Mouse (Mus musculus) layer of hippocampus, postnatal 14 days (tissue): Measurements from ENCODE around the gene Enho. TPM values are rescaled to one million over a fixed set of nuclear protein-coding genes. Genes with fewer than 3 reads are reported as not detected.

Source experiments
- DNase-seq, 2 experiments: peaks; one replicate each; pipeline ENCODE4 v3.0.0; 2021 to 2022; ENCODE audit warnings: low spot score in 2 of 2, mixed read lengths in 1 of 2
- total RNA-seq, 2 experiments: library from RNA; stranded (reverse); gene quantifications; 2 replicates each; pipeline ENCODE4 v1.2.3; 2021

The Enho gene
- total RNA-seq, 2 experiments from 2014 or later, result 61.0 to 69.8 TPM

DNA sequence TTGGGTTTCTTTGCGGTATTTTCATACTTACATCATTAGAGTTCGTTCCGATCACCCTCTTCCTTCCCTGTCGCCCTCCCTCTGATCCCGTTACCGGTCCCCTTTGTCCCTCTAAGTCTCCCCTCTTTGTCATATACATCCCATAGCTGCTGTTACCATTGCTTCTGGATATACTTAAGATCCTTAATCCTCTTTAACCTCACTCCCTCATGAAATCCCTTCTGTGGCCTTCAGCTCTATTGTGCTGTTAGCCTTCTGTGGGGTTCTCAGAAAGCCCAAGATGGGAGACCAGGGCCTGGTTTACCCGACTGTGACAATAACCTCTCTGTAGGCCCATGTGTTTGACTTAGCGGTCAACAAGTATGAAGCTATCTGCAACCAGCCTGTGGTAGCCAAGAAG, 5.5 kb downstream of the Enho start:
- DNase-seq, result no peak

DNA sequence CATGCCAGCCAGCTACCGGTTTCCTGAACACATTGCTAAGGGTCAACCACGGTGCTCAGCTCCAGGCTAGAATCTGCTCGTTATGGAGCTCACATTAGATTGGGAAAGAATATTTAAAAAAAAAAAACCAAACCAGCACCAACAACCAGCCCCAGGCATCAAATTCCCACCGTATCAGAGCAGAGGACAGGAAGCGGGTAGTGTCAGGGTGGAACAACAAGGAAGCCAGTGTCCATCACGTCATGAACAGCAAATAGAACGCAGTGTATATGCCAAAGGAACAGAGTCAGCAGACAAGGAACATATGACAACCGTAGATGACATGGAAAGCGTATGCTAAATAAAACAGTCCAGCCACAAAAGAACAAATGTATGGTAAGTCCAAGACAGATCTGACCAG, 7.1 kb downstream of the Enho start:
- DNase-seq, result no peak

DNA sequence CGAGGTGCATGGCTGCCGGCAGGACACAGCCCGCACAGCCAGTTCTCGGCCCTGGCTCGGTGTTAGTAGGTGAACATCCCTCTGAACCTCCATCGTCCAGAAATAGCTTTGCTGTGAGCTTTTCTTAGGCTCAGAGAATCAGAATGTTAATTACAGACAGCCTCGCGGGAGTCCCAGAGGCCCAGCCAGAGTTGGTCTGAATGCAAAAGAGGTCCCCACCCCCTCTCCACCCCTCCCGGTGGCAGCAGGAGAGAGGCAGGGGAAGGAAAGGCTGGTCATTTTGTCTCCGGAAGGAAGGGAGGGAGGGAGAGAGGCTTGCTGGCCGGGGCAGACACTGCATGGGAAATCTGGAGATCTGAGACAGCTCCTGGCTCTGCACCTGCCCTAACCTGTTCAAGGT, 8.7 kb downstream of the Enho start:
- DNase-seq, result peak in 1 of 2 experiments; percentile 62

DNA sequence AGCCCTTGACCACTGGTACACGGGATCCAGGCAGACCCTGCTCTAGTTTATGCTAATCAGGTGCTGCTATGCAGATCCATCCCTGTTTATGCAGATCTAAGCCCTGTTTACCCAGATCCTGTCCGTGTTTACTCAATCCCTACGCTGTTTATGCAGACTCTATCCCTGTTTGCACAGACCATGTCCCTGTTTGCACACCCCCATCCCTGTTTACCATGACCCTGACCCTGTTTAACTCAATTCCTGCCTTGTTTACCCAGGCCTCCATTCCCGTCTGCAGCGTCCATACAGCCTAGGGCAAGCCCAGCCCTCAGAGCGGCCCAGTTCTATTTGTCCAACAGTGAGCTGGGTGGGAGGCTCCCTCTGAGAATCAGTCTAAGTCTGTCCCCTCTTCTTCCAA, 9.9 kb downstream of the Enho start:
- DNase-seq, result no peak

DNA sequence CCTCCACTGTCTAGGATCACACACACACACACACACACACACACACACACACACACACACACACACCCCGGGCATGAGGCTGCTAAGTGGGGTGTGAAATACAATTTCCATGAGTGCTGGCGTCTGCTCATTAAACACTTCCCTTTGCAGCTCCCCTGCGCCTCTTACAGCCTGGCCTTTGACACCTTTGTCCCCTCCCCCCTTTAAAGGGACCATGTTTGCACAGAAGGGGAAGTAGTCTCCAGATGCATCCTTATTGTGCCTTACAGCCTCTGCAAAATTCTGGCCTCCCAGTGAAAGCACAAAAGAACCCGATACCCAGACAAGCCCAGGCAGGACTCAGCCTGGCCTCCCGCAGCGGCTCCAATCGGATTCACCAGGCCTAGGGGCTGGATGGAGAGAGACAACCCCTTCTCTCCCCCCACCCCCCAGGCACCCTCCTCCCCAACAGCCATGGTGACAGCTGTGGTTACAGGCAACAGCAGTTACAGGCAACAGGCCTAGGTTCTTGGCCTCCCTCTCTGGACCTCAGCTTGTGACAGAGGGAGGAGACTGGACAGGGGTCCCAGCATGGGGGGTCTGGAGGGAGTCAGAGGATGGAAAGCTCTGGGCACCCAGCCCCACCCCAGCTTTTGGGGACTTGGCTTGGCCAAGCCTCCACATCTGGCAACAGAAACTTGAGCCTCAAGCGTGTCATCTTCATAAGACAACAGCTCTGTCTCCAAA, 11.8 kb downstream of the Enho start:
- no peak for DNase-seq

DNA sequence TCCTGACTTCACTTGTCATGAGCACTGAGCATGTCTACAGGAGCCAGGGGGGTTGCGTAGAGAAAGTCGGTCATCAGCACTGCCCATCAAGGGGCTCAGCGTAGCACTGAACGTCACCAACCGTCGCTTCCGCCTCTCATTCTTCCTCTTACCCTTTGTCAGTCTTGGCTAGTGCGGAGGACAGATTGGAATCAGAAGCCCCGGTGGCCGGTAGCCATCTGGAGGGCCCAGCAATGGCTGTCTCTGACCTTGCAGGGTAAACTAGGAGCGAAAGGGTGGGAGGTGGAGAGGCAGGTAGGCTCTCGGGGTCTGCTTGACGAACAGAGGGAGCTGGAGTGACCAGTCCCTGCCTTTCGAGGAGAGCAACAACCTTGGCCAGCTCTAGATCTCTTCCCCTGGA, 18.1 kb downstream of the Enho start:
- DNase-seq, result no peak

DNA sequence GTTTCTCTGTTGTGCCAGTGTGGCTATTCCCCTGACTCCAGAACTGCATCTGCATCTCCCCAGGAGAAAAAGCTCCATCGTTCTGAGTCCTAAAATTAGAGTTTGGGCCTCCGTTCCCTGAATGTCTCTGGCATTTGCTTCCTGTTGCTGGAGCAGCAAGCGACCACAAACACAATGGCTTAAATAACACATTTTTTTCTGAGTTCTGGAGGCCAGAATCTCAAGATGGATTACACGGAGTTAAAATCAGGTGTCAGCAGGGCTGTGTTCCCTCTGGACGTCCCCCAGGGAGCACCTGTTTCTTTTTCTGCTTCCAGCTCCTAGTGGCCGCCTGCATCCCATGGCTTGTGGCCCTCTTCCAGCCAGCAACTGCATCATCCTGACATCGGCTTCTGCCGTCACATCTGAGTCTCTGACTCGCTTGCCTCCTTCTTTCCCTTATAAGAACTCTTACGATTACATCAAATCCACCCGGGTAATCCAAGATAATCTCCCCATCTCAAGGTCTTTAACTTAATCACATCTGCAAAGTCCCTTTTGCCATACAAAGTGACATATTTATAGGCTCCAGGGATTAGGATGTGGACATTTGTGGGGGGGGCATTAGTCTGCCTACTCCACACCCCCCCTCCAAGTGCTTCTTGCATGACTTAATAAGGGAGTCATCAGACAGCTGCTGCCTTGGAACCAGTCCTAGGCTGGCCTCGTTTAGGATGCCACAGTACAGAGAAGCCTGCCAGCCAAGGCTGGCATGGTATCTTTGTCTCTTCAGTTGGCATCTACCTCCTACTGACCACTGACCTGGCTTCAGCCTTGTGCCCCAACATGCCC, 21.0 kb downstream of the Enho start:
- DNase-seq, result peak in 1 of 2 experiments; percentile 61

DNA sequence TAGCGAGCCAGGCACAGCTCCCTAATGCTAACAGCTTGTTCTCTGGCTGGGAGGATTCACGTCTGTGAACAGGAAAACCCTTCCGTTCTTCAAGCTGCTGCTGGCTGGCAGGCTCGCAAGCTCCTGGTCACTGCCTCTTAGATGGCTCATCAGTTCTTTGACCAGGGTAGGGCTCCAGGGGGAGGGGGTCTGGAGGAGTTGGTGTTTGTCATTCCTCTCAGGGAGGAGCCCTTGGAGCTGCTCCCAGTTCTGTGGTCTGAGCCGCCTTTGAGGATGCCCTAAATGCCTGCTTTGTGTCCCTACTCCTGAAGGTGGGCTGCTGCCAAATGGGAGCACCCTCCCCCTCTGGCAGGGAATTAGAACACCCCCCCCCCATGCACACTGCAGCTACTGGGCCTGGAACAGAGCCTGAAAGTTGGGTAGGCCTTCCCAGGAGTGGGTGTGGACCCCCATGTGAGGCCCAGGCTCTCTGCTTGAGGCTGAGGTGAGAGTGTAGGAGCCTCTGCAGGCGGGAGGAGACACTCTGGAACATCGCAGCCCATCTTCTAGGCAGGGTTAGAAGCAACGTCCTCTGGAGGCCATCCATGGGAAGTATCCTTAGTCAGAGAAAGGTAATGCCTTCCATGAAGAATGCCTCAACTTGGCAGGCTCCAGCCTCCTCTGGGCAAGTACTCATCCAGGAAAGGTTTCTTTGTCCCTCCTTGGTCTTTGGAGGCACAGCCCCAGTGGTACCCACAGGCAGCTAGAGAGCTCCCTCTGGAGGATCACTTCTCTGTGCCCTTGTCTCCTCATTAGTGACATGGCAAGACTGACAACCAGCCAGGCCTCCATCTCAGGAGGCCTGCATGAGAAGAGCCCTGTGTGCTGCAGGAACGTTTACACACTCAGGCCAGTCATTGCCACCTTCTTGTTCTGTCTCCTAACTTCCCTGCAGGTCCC, 24.2 kb downstream of the Enho start:
- peak; percentile 82 to 91 for DNase-seq

DNA sequence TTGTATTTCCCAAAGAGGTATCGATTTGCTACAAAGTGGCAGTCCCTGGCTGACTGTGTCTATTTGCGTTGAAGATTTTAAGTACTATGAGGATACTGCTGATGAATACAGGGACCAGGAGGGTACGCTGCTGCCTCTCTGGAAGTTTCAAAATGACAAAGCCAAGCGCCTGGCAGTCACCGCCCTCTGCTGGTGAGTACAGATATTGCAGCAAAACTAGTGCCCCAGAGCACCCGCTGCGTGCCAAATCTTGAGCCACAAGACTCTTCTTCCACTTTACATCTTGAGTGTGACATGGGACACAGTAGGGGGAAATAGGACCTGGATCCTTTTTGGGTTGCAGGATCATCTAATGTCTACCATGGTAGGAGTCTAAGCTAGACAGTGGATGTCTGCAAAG, 26.0 kb downstream of the Enho start:
- DNase-seq, result peak; percentile 85 to 89

DNA sequence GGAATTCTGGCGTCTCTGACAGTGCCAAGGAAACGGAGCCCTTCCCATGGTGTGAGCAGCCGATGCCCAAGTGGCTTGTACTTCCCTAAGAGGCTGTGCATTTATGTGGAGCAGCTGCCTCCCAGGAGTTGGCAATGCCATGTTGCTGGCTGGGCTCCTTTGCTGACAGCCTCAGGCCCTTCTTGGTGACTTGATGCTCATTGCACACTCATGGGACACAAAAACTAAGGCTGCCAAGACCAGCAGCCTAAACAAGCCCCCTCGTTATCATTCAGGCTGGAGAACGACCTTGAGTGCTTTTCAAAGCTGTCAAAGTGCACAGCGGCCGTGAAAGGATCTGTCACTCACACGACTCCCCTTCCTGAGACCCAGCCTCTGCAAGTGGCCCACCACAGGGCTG, 28.0 kb downstream of the Enho start:
- no peak for DNase-seq

DNA sequence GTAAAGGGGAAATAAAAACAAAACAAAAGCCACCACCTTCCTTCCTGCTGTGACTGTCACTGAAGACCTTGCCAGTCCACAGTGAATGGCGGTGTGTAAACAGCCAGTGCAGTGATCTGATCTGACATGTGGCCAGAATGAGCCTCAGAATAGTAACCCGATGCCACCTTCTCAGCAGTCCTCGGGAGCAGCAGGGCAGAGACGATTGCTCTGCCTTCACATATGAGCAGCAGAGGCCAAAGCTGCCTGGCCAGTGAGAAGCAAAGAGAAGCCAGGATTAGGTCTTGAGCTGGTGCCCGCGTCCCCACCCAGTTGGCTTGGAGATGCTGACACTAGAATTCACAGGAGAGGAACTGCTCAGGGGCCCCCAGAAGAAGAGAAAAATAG, 29.5 kb downstream of the Enho start:
- no peak for DNase-seq

DNA sequence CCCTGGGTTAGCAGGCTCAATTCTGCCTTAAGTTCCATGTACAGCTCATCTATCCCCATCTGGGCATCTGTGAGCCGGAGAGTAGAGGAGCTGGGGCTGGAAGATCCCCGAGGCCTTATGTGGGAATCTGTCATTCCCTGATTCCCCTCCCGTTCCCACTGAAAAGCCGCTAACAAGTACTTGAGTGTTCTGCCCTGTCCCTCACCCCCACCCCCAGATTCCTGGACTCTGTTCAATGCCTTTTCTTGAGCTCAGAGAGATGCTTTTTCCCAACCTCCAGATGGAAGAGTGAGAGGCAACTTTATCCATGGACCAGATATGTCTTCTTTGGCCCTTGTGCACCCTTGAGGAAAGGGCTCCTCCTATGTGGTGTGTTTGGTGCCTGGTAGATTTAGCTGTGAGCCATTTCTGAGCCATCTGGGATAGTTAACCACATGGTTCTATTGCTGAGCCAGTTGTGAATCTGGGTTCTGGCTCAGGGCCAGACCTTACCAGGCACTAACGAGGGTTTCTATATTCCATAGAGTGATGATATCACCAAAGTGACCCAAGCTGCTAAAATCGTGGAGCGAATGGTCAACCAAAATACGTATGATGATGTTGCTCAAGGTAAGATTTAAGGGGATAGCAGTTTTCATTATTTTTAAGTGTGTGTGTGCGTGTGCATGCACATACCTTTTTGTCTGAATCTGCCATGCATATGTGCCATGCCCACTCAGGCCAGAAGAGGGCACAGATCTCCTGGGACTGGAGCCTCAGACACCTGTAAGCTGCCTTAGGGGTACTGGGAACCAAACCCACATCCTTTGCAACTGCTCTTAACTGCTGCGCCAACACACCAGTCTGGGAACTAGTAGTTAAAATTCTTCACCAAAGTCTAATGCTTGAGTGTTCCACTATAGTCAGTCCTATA, 30.2 kb downstream of the Enho start:
- DNase-seq, result no peak

DNA sequence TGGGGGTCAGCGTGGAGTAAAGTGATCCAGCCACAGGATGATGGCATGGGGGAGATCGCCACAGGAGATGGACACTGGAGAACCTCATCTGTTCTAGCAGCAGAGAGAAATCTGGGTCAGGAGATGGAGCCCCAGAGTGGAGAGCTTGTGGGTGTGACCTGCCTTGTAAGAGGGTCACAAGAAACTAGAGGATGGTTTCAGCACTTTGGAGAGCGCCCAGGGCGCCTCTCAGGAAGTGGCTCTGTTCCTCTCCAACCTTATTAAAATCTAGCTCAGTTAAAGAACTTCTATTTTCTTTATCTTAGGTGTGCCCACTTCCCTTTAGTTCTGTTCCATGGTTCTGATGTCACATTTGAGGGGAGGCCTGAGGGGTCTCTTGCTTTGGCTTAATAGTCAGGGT, 33.3 kb downstream of the Enho start:
- no peak for DNase-seq

DNA sequence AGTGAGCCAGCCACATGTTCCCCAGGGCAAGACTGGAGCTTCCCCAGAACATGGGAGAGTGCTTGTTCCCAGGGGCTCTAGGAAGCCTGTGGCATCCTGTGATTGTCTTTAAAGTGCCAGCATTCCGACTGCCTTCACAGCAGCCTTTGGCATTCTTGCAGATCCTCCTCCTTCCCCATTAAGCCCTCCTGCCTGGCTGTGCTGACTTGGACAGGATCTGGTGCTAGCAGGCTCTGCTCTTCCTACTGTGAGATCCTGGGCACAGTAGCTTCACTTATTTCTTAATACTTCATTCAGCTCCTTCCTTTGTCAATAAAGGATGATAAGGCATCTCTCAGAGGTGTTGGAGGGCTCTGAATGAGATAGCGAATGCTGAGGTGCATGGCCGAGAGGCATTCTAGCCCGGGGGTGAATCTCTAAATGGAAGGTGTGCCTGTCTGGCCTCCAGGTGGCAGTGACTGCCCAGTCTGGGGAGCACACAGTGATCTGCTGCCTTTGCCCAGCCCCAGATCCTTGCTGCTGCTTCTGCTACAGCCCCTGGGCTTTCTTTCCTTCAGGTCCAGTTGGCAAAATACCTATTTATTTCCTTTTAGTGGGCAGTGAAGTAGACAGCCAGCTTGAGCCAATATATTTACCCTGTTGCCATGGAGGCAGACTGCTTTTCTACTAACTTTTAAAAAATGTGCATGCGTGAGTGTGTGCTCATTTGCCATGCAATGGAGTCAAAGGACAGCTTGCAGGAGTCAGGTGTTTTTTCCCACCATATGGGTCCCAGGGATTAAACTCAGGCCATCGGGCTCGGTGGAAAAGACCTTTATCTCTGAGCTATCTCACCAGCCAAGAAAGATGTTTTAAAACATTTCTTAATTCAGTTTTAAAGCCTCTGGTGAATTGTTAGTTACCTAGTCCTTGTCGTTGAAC, 35.4 kb downstream of the Enho start:
- no peak for DNase-seq

DNA sequence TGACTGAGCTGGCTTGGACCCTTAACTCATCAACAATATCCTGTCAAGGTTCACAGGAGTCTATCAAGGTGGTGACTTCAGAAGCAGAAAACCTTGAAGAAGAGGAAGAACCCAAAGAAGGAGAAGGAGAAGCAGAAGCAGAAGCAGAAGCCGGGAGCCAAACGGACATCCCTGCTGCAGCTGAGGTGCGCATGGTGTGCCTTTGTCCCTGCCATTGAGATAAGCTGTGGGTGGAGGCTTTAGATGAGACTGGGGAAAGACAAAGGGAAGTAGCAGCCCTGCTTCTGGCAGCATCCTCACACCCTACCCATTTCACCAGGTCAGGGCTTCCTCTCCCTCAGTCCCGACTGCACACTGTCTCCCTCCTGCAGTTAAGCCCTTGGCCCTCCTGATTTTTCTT, 37.3 kb downstream of the Enho start:
- no peak for DNase-seq
